Mouse (Mus musculus) left cerebral cortex, adult 18-20 months (tissue): Measurements from ENCODE around the gene Mta2. TPM values are rescaled to one million over a fixed set of nuclear protein-coding genes. Genes with fewer than 3 reads are reported as not detected.

ENCODE experiments used
- DNase-seq, 2 experiments: peaks; one replicate each; pipeline ENCODE4 v3.0.0; 2021 to 2022; ENCODE audit warnings: low spot score in 2 of 2, mixed read lengths in 1 of 2
- total RNA-seq, 2 experiments: library from RNA; stranded (reverse); gene quantifications; 2 replicates each; pipeline ENCODE4 v1.2.3; 2021

The Mta2 gene
- total RNA-seq, 2 experiments from 2014 or later = 49.6 to 49.8 TPM

DNA sequence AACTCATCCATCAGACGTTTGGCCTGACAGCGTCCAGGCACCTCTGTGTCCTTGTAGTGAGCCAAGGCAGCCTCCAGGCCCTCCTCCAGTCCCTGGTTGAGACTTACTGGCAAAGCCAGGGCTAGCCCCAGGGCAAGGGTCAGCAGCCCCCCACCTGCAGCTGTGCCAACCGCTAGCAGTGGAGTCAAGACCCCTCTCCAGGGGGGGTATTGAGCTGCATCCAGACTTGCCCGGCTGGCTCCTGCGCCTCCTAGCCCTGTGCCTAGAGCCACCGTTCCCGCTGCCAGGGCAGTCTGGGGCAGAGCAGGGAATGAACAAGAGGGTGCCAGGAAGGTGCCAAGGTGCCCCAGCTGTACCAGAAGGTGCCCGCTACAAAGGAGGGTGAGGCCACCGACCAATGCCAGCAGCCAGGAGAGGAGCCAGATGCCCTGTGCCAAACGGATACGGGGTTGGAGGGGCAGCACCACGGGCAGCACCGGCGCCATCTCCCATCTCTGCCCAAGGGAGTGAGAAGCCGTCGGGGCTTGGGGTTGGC lies 12.9 kb upstream of the Mta2 start:
- DNase-seq = no peak

DNA sequence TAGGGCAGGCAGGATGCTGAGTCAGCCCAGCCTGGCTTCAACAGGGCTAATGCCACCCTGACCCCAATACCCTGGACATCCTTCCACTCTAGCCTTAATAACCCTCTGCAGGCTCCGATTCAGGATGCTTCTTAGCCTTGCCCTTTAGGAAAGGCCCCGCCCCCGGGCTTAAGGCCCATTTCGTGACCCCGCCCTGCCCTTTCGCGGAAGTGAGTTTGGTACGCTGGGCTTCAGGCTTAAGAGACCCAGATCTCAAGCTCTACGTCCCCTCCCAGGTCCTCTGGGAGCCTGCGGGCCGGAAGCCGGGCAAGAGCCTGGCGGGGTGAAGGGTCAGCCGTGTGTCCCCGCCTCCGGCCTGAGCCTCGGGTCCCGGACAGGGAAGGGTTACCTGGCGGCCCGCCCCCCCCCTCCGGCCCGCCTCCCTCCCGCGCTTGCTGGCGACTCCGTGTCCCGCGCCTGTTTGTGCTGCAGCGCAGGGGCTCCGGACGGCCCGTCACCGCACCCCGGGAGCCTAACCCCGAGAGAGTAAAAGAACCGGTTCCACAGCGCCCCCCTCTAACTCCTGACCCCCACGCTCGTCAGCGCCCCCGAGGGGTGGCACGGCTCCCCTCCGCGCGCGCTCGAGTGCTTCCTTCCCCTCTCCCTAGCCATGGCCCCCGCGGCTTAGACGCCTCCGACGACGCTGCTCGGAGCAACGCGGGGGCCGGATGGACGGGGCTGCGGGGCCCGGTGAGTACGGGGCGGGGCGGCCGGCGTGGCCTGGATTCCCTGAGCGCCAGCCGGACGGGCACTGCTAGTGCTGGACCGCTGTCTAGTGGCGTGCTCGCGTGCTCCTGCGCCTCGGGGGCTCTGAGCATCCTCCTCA lies 12.2 kb upstream of the Mta2 start, which contains the start of the genes Rom1 and Eml3:
Rom1 (minus strand) TSS at position 133 of the 865 bp plus-strand sequence.
Eml3 (plus strand) TSS at position 329 of the 865 bp plus-strand sequence.
- DNase-seq = peak in 1 of 2 experiments; percentile 41

DNA sequence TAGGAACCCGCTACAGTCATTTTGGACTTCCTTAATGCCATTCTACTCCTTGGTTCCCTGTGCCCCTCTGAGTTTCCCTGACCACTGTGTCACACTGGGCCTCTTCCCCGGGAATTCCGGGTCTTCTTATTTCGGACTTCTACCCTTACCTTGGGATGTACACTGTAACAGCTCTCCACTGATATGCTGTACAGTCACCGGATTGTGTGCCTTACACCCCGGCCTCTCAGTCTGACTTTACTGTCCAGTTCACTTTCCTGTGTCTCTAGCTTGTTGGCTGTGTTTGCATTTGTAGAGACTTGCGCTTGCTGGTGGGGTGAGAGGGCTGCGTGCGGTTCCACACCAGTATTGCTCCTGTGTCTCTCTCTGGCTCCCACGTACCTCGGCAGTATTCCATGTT lies 11.6 kb upstream of the Mta2 start:
- DNase-seq = no peak

DNA sequence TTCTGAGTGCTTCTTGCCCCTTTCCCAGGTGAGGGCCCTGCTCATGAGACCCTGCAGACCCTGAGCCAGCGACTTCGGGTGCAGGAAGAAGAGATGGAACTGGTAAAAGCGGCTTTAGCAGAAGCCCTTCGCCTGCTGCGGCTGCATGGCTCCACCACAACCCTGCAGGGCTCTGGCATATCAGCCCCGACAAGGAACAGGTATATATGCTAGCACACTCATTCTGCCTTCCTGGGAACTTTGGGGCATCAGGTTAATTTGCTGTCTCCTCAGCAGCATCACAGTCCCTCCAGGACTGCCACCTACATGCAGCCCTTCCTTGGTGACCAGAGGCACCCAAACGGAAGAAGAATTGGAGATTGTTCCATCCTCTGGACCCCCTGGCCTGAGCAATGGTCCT lies 10.9 kb upstream of the Mta2 start:
- no peak for DNase-seq

DNA sequence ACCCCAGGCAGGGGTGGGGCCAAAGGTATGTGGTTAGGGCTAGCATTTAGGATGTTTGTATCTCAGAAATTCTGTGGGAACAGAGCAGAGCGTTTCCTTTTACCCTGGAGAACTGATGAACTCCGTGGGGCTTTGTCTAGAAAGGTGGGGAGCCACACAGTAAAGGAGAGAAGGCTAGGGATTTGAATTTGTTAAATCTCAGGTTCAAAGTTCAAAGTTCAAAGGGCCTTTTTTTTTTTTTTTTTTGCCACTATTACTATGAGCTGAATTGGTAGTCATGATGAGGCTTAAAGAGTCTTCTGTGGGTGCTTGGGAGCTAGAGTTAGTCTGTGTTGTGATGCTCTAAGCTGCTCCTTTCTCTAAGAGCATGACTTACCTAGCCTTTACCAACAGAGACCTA lies 4.9 kb upstream of the Mta2 start:
- no peak for DNase-seq

DNA sequence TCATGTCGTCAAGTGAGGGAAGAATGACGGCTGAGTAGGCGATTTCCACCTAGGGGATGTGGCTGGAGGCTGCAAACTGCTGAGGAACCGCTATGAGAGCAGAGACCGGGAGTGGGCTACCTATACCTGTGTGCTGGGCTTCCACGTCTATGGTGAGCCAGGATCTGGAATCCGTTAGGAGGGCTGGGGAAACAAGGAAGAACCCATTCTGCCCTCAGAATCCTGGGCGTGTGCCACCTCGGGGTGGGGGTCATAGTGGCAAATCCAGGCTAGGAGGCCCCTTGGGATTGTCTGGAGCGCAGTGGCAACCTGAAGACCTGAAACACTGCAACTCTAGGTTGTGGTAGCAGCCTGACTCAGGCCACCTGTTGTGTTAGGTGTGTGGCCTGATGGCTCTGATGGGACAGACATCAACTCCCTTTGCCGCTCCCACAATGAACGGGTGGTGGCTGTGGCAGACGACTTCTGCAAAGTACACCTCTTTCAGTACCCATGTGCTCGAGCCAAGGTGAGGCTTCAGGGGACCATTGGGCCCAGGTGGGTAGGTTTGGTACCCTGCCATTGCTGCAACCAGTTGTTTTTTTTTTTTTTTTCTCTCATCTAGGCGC lies 1.0 kb upstream of the Mta2 start:
- DNase-seq = no peak

DNA sequence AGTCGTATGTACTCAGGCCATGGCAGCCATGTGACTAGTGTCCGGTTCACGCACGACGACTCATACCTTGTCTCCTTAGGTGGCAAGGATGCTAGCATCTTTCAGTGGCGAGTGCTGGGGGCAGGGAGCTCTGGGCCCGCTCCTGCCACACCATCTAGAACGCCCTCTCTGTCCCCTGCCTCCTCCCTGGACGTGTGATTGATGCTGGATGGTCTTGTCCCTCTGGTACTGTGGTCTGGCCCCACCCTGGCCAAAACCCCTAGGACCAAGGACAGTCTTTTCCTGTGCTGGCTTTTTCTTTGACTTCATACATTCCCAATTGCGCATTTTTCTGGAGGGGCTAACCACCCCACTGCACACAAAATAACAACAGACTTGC lies 550 bp upstream of the Mta2 start:
- DNase-seq = no peak

DNA sequence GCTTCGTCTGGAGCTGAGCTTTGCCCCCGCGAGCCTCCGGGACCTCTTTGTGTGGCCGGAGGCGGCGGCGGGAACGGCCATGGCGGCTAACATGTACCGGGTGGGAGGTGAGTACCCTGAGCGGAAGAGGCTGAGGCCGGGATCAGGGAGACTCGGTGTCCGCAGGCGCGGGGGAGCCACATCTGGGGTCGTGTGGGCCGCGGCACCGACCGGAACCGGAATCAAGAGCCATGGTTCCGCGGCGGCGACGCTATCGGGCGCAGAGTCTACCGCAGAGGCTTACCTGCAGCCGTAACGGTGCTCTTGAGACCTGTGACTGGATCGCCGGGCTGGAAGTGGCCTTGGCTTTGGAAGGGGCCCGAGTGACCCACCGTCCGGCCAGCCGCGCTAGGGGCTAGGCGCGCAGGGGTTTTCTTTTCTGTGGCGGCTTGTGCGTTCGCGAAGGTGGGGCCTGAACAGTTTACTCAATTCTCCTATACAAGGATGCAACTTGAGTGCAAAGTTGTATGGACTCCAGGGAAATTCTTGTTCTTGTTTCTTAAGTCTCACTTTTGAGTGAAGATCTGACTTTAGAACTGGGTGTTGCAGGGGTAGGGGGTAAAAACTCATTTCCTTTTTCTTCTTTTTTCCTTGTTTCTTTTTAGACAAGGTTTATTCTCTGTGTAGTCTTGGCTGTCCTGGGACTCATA lies 745 bp downstream of the Mta2 start:
- DNase-seq = peak; percentile 48 to 54

DNA sequence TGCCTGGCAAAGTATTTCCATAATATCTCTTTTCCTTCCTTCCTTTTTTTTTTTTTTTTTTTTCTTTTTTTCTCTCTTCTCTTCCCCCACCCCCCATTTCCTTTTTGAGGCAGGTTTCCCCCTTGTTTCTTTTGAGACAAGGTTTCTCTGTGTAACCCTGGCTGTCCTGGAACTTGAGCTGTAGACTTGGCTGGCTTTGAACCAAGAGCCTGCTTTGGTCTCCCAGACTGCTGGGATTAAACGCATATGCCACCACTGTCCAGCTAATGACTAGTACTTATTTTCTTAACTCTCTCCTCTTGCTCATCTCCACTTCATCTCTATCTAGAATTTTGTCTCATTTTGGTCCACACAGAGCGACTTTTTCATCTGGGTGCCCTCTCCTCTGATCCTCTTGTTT lies 1.4 kb downstream of the Mta2 start:
- DNase-seq = no peak

DNA sequence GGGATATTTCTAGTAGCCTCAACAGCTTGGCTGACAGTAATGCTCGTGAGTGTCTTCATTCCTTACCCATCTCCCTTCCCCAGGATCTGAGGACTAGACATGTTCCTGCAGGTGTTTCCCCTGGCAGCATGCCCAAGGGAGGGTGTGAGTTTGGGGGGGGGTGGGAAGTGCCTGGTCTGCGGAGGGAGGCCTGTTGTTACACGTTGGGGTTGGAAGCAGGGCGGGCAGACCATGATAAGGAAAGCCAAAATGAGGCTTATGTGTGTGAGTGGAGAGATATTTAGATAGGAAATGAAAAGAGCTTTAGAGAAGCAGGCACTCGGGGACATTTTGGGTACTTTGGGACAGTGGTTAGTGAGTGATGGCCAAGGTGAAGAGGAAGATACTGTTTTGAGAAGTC lies 2.4 kb downstream of the Mta2 start:
- no peak for DNase-seq

DNA sequence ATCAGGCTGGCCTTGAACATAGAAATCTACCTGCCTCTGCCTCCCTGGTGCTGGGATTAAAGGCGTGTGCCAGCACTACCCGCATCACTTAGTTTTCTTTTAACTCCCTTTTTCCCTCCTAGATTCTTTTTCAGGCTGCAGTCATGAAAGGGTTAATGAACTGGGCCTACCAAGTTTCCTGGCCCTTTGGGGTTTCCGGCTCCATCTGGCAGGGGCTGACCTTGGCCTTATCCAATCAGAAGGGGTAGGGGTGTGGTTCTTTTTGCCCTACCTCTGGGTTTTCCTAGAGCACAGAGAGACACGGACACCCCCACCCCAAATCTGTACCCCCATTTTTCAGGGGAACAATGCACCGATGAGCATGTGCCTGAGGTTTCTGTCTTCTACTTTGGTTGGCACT lies 3.1 kb downstream of the Mta2 start:
- DNase-seq = no peak

DNA sequence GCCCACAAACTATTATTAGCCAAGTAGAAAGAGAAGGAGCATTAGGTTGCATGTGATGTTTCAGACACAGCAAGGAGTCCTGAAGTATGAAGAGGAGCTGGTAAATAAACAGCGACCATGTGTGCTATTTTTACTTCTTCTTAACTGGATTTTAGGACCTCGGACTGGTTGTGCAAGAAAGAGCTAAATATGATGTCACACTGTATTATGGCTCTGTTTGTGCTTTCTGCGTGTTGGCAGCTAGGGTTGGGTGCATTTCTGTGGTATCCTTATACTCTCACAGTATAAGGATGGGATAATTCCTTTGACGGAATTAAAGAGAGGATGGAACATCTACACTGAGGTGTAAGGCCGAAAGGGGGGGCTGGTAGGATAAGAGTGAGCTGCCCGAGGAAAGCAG lies 3.6 kb downstream of the Mta2 start:
- no peak for DNase-seq

DNA sequence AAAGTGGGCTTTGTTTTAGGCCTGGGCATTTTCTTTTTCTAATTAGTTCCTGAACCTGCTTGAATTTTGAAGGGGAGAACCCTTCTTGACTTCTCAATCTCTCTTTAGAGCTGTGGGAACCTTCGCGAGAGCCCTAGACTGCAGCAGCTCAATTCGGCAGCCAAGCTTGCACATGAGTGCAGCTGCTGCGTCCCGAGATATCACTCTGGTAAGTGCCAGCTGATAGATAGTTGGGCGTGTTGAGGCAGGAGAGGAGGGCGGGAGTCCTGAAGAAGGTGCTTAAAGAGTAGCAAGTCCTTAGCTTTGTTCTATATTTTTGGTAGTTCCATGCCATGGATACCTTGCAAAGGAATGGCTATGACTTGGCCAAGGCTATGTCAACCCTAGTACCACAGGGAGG lies 5.3 kb downstream of the Mta2 start:
- no peak for DNase-seq

DNA sequence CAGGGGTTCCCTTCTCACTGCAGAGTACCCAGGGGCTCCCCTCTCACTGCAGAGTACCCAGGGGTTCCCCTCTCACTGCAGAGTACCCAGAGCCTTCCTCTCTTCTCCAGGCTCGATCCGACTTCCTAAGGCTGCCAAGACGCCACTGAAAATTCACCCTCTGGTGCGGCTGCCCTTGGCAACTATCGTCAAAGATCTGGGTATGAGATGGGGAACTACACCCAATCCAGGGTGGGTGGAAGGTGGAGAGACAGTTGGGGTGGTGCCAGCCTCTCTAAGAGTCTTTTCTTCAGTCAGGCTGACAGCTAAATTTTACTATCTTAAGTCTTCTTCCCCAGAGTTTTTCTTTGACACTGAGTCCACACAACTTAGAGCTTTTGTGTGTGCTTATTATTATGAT lies 8.5 kb downstream of the Mta2 start:
- no peak for DNase-seq

DNA sequence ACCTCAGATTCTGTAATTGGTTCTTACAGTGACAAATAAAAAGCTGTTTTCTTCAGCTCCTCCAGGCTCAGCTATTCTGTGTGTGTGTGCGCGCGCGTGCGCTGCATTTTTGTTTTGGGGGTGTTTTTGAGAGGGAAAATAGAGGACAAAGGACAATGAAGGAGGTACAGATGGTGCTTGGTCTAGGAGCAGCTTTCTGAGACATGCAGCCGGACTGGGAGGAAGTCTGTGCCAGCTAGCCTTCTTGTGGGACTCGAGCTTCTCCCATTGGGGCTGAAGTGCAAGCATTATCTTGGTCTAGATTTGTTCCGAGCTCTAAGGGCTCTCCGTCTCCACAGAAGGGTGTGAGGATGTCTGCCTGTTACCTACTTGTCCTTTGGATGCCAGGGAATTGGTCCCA lies 10.6 kb downstream of the Mta2 start:
- no peak for DNase-seq

DNA sequence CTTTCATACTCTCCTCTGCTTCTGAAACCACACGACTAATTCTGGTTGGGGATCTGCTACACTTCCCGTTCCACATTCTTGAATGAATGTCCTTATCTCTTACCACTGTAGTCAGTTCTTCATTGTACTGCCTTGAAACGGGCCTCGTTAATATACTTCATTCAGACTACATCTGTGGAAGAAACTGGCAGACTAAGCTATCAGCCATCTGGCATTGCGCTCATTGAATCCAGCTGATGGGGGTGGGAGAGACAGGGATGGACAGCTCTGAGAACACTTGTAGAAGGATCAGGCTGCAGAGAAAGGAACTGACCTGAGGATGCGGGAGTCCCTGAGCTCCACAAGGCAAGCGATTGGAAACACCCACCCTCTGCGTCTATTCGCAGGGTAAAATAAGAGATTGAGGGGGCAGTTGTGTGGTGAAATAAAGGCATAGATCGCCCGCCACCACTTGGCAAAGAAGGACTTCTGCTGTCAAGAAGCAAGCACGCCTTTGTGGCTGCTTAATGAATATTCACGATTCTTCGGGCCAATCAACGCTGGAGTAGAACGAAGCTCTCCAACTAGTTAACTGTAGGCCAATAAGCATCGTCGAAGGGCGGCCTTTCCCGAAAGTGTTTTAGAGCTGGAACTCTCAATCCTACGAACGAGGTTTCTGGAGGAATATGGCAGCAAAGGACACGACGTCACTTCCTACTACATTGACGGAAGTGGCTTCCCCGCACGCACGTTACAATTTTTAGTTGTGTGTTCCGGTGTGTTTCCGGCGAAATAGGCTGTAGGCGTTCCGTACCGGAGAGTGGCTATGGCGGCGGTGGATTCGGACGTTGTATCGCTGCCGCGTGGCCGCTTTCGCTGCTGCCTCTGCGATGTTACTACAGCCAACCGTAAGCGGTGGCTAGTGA lies 11.7 kb downstream of the Mta2 start, which contains the start of gene Tut1:
Tut1 (plus strand) TSS at position 713 of the 905 bp plus-strand sequence.
- peak; percentile 91 to 93 for DNase-seq

DNA sequence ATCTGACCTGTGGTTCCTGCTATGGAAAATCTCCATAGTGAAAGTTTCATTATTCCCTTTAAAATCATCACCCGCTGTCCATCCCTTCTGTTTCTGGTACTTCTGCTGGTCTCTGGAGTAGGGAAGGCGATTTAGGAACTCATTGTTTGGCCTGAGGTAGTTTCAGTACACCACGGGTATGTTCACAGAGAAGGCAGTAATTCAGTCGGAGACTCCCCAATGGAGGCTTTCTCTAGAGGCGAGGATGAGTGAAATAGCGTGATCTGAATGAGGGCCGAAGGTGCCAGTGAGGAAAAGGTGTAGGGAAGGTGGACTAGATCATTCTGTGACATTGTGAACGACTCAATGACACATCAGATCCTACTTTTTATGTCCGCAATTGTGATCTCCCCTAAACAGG lies 12.5 kb downstream of the Mta2 start:
- DNase-seq = no peak

DNA sequence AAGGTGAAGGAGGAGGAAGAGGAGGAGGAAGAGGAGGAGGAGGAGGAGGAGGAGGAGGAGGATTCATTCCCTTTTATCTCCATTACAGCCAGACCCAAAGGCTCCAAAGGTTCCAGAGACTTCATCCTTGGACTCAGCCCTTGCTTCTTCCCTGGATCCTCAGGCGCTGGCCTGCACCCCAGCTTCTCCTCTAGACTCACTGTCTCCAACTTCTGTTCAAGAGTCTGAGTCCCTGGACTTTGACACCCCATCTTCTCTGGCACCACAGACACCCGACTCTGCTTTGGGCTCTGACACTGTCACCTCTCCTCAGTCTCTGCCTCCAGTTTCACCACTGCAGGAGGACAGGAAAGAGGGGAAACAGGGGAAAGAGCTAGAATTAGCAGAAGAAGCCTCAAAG lies 20.6 kb downstream of the Mta2 start:
- DNase-seq = no peak

DNA sequence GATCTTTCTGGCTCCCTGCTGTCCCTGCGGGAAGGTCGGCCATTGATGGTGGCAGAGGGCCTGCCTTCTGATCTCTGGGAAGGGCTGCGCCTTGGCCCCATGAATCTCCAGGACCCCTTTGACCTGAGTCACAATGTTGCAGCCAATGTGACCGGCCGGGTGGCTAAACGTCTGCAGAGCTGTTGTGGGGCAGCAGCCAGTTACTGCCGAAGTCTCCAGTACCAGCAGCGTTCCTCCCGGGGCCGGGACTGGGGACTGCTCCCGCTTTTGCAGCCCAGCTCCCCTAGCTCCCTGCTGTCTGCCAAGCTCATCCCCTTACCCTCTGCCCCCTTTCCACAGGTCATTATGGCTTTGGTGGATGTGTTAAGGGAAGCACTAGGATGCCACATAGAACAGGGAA lies 23.4 kb downstream of the Mta2 start:
- DNase-seq = no peak

DNA sequence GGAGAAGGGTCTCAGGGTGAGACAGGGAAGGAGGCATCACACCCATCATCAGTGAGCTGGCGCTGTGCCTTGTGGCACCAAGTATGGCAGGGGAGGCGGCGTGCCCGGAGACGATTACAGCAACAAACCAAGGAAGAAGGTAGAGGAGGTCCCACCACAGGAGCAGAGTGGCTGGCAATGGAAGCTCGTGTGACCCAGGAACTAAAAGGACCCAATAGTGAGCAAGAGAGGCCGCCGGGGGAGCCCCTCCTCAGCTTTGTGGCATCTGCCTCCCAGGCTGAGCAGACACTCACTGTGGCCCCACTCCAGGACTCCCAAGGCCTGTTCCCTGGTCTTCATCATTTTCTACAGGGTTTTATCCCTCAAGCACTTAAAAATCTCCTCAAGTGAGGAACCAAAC lies 24.1 kb downstream of the Mta2 start:
- no peak for DNase-seq

DNA sequence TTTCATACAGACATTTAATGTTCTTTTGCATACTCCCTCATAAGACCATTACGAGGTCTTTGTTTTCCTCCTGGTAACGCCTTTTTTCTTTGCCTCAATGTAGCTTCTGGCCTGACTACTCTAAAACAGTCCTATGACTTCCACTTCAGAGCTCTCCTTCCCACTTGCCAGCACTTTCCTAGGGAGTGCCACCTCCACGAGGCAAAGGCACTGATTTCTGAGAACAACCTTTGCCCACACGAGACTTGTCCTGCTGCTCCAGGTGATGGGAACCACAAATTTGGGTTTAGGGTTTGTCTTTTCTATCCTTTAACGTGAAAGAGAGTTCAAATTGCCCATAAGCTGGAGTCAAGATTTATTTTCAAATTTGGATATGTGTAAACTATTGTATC lies 24.5 kb downstream of the Mta2 start:
- DNase-seq = no peak
